Mouse (Mus musculus): Measurements from ENCODE around the gene Tmem245.

GRCm38 (mm10) chr4:56843963-56844362, 103.3 kb downstream of the Tmem245 start:
- TF ChIP-seq POLR2A (IDR thresholded peaks at IDR 0.05; ENCODE audit: borderline replicate concordance, extremely low read depth, low read depth, low read length), result no peak
- 0 out of 2 replicates have a peak, but pooled peaks have one; percentile 13 for TF ChIP-seq CTCF (IDR thresholded peaks at IDR 0.05; ENCODE audit: insufficient read depth, low read length)

Data from lung, adult 2 months (tissue).